Mouse (Mus musculus) spleen, postnatal 36 days (tissue): ENCODE measurements around the gene Pifo.
"Not testable (repeated sequence)": the region's sequence is repeated elsewhere in the genome, so short reads cannot be mapped to it uniquely, and the experiment has no call there.

ENCODE experiments used
- DNase-seq, 2 experiments: peaks; one replicate each; pipeline ENCODE4 v3.0.0; 2022; ENCODE audit warnings: low spot score in 2 of 2, mixed read lengths in 1 of 2

The Pifo gene

GRCm38 (mm10) chr3:106014546-106014945 is at the start of gene Pifo:
Gene Pifo (minus strand): TSS chr3:106014646.
- DNase-seq = no peak

GRCm38 (mm10) chr3:106057966-106058365 is 43.5 kb upstream of the Pifo start:
- no peak for DNase-seq

GRCm38 (mm10) chr3:106051896-106052295 is 37.5 kb upstream of the Pifo start:
- DNase-seq = no peak

- DNase-seq = no peak
Observed at GRCm38 (mm10) chr3:106040306-106040705, 25.9 kb upstream of the Pifo start.

GRCm38 (mm10) chr3:106032781-106033180 is 18.3 kb upstream of the Pifo start, which contains the start of gene Chil5:
Gene Chil5 (minus strand): TSS chr3:106032814.
- DNase-seq = no peak

GRCm38 (mm10) chr3:106024135-106024534 is 9.7 kb upstream of the Pifo start:
- no peak for DNase-seq

- no peak for DNase-seq
Observed at GRCm38 (mm10) chr3:106021840-106022239, 7.4 kb upstream of the Pifo start.

- not testable (repeated sequence) for DNase-seq
Observed at GRCm38 (mm10) chr3:106003360-106003759, 11.1 kb downstream of the Pifo start.

- DNase-seq = peak; percentile 56 to 61
Observed at GRCm38 (mm10) chr3:106001416-106002370, 12.8 kb downstream of the Pifo start.

- DNase-seq = peak; percentile 33 to 43
Observed at GRCm38 (mm10) chr3:106000707-106001375, 13.6 kb downstream of the Pifo start.

- DNase-seq = peak; percentile 11 to 22
Observed at GRCm38 (mm10) chr3:105994730-105995129, 19.7 kb downstream of the Pifo start.

GRCm38 (mm10) chr3:105991653-105992283 is 22.7 kb downstream of the Pifo start:
- peak; percentile 28 to 61 for DNase-seq

- DNase-seq = not testable (repeated sequence)
Observed at GRCm38 (mm10) chr3:105989611-105990010, 24.8 kb downstream of the Pifo start.

- no peak for DNase-seq
Observed at GRCm38 (mm10) chr3:105974174-105974573, 40.3 kb downstream of the Pifo start.

- no peak for DNase-seq
Observed at GRCm38 (mm10) chr3:105973411-105973810, 41.0 kb downstream of the Pifo start, which contains the start of gene Ovgp1. Gene Ovgp1 (plus strand): TSS chr3:105973711.

GRCm38 (mm10) chr3:105971831-105972446 is 42.5 kb downstream of the Pifo start:
- DNase-seq = no peak

GRCm38 (mm10) chr3:105960700-105961099 is 53.7 kb downstream of the Pifo start:
- DNase-seq = peak in 1 of 2 experiments; percentile 4

- no peak for DNase-seq
Observed at GRCm38 (mm10) chr3:105959999-105960398, 54.4 kb downstream of the Pifo start, which contains the start of gene Atp5f1. Gene Atp5f1 (minus strand): TSS chr3:105960099.

- no peak for DNase-seq
Observed at GRCm38 (mm10) chr3:105959585-105959984, 54.9 kb downstream of the Pifo start.

GRCm38 (mm10) chr3:105958974-105959580 is 55.4 kb downstream of the Pifo start, which contains the start of gene Wdr77:
Gene Wdr77 (plus strand): TSS chr3:105959369.
- peak; percentile 92 to 96 for DNase-seq

- no peak for DNase-seq
Observed at GRCm38 (mm10) chr3:105958204-105958603, 56.2 kb downstream of the Pifo start.
